Mouse (Mus musculus) hindbrain, embryonic 10.5 days (tissue): ENCODE data around the gene Mc3r. TPM values are rescaled to one million over a fixed set of nuclear protein-coding genes. Genes with fewer than 3 reads are reported as not detected.

Experiments
- DNase-seq: peaks from one replicate; pipeline ENCODE4 v3.0.0-alpha.2; 2017; ENCODE audit warnings: low spot score
- H3K27ac ChIP-seq: fragments of 300-500 bp; sonication (generic); 2 replicates; pipeline ENCODE4 v1.5.1; 2016; ENCODE audit warnings: mild to moderate bottlenecking, moderate library complexity
- H3K27me3 ChIP-seq: fragments of 300-500 bp; sonication (generic); 2 replicates; pipeline ENCODE4 v1.6.1; 2016; ENCODE audit warnings: mild to moderate bottlenecking; ENCODE audit not compliant: poor library complexity, insufficient read depth, severe bottlenecking
- H3K36me3 ChIP-seq: fragments of 300-500 bp; sonication (generic); 2 replicates; pipeline ENCODE4 v1.6.1; 2016; ENCODE audit warnings: mild to moderate bottlenecking, moderate library complexity
- H3K4me1 ChIP-seq: fragments of 300-500 bp; sonication (generic); replicated peaks from 2 replicates; pipeline ENCODE4 v1.6.1; 2016; ENCODE audit warnings: mild to moderate bottlenecking
- H3K4me3 ChIP-seq: fragments of 300-500 bp; sonication (generic); 2 replicates; pipeline ENCODE4 v1.5.1; 2016; ENCODE audit warnings: mild to moderate bottlenecking, moderate library complexity
- H3K9me3 ChIP-seq: fragments of 300-500 bp; sonication (generic); 2 replicates; pipeline ENCODE4 v1.6.1; 2016; ENCODE audit warnings: mild to moderate bottlenecking, moderate library complexity
- WGBS: fragments of 180-500 bp; shearing (Covaris S2); methylation state at CpG from one replicate; pipeline ENCODE4 v1.1.7; 2016; 5-methylcytosine and 5-hydroxymethylcytosine counted together
- polyA plus RNA-seq: library from polyadenylated mRNA; unstranded; fragments of >200 nt; fragmentation: Nextera tagmentation; extraction: Ambion mirVana; gene quantifications from 2 replicates; pipeline ENCODE4 v1.2.1, GENCODE M21; 2016

Gene Mc3r
- not detected in 2 replicates for polyA plus RNA-seq

DNA sequence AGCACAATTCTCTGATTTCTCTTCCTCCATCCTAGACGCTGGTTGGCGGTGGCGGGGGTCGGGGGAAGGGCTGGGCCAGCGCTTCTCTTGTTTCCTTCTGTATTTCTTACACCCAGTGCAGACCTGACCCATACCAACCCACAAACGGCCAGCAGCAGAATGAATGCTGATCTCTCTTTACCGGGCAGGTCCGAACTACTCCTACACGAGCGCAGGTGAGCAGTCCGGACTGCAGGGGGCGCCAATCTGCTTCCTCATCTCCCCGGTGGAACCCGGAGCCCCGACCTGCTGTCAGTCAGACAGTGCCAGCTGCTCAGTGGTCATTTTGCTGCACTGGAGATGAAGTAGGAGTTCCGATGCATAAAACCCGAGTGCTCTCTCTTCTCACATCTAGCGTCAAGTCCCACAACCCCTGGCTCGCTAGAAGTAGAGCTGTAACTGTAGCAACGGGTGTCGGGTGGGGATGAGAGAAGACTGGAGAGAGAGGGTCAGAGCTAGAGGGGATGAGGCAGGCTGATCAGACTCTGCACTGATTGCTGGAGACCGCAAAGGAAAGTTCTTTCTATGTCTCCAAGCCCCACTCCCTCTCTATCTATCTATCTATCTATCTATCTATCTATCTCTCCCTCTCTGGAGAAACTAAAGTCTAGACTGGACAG is at the start of gene Mc3r:
Gene Mc3r (plus strand): TSS at position 387 of the 659 bp plus-strand sequence.
- Histone ChIP-seq H3K4me3 (no peak within 1 kb of the TSS), H3K27ac (no peak within 1 kb of the TSS), H3K9me3 (no peaks in the 10 kb centered on the region), H3K36me3 (no peaks in the 10 kb centered on the region), H3K27me3 (peaks cover 27% of the 10 kb centered on the region), H3K4me1 (peaks cover 5% of the 10 kb centered on the region)
- DNase-seq: peak; percentile 80
- WGBS: 13% methylated on average over 22 of the region's 22 CpGs

DNA sequence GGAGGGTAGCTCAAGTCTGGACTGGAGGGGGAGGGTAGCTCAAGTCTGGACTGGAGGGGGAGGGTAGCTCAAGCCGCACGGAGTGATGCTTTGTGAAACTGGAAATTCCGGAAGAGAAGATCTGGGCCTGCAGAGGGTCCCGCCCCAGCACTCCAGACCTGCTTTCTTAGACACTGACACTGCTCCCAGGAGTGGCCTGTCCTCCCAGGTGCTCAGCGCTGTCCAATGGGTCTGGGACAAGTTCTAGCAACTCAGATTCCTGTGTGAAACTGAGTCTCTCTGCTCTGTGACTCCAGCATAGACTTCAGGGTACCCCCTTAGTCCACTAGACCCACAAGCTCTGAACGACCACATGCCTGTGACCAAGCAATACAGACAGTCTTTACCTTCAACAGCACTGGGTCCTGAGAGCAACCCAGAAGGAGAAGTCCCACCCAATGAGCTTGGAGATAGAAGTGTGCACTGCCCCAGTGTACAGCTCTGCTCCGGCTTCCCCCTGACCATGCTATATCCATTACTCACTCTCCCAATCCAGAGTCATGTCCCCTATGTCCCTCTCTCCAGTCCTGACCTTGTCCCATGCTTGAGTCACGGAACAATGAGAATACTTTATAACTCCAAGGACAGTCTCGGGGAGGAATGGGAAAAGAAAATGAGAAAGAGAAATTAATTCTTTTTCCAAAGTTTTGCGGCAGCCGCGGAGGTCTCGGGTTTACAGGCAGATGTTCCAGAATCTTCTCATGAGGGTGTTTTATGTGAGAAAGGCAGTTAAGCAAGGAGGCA is 46.1 kb upstream of the Mc3r start:
- WGBS: 87% methylated on average over 13 of the region's 13 CpGs
- H3K4me1 ChIP-seq: no peaks in the 10 kb centered on the region
- no peaks in the 10 kb centered on the region for H3K27me3 ChIP-seq
- H3K4me3 ChIP-seq: no peak overlapping the region
- no peak for DNase-seq
- no peaks in the 10 kb centered on the region for H3K36me3 ChIP-seq
- H3K27ac ChIP-seq: no peak overlapping the region
- H3K9me3 ChIP-seq: no peaks in the 10 kb centered on the region

DNA sequence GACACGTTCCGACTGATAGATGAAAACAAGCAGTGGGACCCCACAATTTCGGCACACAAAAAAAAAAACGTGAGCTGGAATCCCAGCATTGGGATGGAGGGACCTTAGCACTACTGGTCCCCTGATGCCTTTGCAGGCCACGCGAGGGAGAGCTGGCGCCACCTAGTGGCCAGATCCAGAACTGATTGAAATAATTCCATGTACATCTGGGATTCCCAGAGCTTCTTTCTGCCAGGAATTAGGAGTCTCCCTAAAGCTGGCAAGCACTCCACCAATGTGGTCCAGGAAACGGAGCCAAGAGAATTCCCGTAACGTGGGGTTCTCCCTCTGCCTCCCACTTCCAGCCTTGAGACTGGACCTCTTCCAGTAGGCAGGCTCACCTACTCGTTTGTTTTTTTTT is 41.3 kb upstream of the Mc3r start:
- Histone ChIP-seq H3K36me3 (no peaks in the 10 kb centered on the region), H3K4me3 (no peak overlapping the region), H3K4me1 (no peaks in the 10 kb centered on the region), H3K27ac (no peak overlapping the region), H3K27me3 (no peaks in the 10 kb centered on the region), H3K9me3 (no peaks in the 10 kb centered on the region)
- 18% methylated on average over 11 of the region's 11 CpGs for WGBS
- peak; percentile 82 for DNase-seq

DNA sequence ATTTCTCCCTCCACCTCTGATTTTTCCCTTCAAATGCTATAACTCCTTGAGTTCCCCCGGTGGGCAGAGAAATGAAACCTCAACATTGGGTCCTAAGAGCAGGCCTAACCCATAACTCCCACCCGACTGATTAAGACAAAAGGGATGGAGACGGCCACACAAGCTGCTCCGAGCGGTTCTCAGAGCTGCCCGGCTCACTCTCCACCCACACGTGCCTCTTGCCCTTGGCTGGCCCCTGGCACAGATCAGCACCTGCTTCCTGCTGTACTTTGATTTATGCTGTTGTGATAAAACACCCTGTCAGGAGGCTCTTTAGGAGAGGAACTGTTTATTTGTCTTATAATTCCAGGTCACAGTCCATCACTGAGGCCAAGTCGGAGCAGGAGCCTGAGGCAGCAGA is 34.8 kb upstream of the Mc3r start:
- DNase-seq: no peak
- Histone ChIP-seq H3K4me1 (no peaks in the 10 kb centered on the region), H3K36me3 (no peaks in the 10 kb centered on the region), H3K9me3 (no peaks in the 10 kb centered on the region), H3K27ac (no peak overlapping the region), H3K4me3 (no peak overlapping the region), H3K27me3 (no peaks in the 10 kb centered on the region)
- WGBS: 82% methylated on average over 8 of the region's 8 CpGs

DNA sequence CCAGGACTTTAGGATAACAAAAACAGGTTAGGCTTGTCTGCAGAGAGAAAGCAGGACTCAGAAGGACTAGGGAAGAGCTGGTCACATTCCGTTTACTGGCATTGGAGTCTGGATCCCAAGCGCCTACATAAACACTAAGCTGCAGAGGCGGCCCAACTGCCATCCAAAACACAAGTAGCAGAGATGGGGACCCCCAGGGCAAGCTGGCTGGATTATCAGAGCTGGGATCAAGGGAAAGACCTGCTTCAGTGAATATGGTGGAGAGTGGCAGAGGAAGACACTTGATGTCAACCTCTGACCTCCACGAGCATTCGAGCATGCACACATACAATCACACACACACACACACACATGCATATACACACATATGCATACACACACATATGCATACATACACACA is 34.0 kb upstream of the Mc3r start:
- no peaks in the 10 kb centered on the region for H3K4me1 ChIP-seq
- DNase-seq: no peak
- no peak overlapping the region for H3K27ac ChIP-seq
- H3K27me3 ChIP-seq: no peaks in the 10 kb centered on the region
- H3K9me3 ChIP-seq: no peaks in the 10 kb centered on the region
- H3K36me3 ChIP-seq: no peaks in the 10 kb centered on the region
- WGBS: 86% methylated on average over 5 of the region's 5 CpGs
- H3K4me3 ChIP-seq: no peak overlapping the region

DNA sequence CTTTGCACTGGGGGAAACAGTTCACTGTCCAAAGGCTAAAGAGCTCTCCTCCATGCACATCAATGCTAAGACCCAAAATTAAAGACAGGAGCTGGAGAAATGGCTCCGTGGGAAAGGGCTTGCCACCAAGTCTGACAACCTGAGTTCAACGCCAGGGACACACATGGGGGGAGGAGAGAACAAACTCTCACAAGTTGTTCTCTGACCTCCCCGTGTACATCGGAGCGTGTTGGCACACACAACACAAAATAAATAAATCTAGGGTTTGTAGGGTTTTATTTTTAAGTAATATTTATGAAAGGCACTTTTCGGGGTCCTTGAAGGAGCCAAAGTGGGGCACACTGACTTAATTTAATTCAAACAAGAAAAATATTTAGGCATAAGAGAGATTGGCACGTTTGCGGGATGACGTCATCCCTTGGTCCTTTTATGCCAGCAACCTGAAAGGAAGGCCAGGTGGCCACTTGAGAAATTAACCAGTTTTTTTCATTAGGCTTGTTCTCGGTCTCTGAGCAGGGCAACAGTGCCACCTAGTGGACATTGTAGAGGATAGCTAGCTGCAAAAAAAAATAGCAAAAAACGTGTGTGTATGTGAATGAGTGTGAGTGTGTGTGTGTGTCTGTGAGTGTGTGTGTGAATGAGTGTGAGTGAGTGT is 32.7 kb upstream of the Mc3r start:
- no peaks in the 10 kb centered on the region for H3K4me1 ChIP-seq
- H3K9me3 ChIP-seq: no peaks in the 10 kb centered on the region
- no peak overlapping the region for H3K27ac ChIP-seq
- no peaks in the 10 kb centered on the region for H3K36me3 ChIP-seq
- 43% methylated on average over 11 of the region's 11 CpGs for WGBS
- H3K27me3 ChIP-seq: no peaks in the 10 kb centered on the region
- no peak overlapping the region for H3K4me3 ChIP-seq
- DNase-seq: peak; percentile 65

DNA sequence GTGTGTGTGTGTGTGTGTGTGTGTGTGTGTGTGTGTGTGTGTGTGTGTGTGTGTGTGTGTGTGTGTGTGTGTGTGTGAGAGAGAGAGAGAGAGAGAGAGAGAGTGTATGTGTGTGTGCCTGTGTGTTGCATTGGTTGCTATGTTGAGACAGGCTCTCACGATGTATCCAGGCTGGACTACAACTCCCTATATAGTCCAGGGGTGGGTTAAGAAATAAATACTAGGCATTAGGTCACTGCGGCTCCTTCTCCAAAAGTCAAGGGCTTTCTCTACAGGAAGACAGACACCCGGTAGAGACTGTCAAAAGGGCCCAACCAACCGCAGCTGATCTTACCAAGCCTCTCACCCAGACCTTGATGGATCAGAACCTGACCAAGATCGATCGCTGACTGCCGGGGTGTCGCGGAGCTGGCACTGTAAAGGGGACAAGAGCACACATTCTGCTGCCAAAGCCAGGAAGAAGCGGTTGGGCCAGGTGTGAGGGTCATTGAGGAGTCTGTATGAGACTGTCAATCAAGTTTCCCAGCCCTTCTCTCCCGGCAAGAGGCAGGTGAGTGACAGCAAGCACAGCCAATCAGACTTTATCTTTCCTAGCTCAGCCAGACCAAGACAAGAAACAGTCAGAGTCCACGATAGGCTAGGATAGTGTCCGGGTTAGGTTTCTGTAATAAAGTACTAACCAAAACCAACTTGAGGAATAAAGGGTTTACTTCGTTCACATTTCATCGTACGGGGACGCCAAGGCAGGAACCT is 32.0 kb upstream of the Mc3r start:
- Histone ChIP-seq H3K4me1 (no peaks in the 10 kb centered on the region), H3K9me3 (no peaks in the 10 kb centered on the region), H3K4me3 (no peak overlapping the region), H3K27me3 (no peaks in the 10 kb centered on the region), H3K27ac (no peak overlapping the region), H3K36me3 (no peaks in the 10 kb centered on the region)
- DNase-seq: no peak
- 68% methylated on average over 17 of the region's 17 CpGs for WGBS

DNA sequence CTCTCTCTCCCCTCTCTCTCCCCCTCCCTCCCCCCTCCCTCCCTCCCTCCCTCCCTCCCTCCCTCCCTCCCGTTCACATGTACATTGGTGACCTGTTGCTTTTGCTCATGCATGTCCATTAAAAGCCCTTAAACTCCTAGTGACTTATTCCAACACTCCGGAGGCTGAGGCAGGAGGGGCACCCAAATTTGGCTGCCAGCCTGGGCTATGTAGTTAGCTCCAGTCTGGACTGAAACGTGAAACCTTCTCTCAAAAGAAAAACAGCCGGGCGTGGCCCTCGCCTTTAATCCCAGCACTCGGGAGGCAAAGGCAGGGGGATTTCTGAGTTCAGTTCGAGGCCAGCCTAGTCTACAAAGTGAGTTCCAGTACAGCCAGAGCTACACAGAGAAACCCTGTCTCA is 30.4 kb upstream of the Mc3r start:
- no peak for DNase-seq
- peaks cover 10% of the 10 kb centered on the region for H3K27me3 ChIP-seq
- no peaks in the 10 kb centered on the region for H3K9me3 ChIP-seq
- 65% methylated on average over 8 of the region's 8 CpGs for WGBS
- H3K4me1 ChIP-seq: peaks cover 8% of the 10 kb centered on the region; the same call in 1 of the 2 replicates
- H3K4me3 ChIP-seq: no peak overlapping the region
- H3K36me3 ChIP-seq: no peaks in the 10 kb centered on the region
- H3K27ac ChIP-seq: no peak overlapping the region

DNA sequence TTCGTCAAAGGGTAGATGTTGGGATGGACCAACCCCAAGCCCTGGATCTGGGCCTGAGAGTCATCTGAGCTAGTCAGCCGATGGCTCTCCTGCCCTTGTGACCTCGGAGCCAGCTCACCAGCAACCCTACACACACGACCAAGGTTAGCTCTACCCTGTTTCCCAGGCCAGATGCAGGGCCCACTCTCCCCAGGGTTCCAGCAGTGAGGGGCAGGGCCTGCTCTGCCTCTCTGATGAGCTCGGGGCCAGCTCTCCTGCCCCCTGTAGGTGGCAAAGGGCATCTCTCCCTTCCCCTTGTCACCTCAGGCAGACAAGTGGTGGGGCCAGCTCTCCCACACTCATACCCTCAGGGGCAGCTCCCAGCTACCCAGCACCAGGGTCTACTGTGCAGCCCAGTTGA is 29.1 kb upstream of the Mc3r start:
- DNase-seq: no peak
- Histone ChIP-seq H3K4me3 (no peak overlapping the region), H3K27ac (no peak overlapping the region), H3K4me1 (peaks cover 8% of the 10 kb centered on the region; the same call in 1 of the 2 replicates), H3K9me3 (no peaks in the 10 kb centered on the region), H3K36me3 (no peaks in the 10 kb centered on the region), H3K27me3 (peaks cover 14% of the 10 kb centered on the region)
- 59% methylated on average over 5 of the region's 5 CpGs for WGBS

DNA sequence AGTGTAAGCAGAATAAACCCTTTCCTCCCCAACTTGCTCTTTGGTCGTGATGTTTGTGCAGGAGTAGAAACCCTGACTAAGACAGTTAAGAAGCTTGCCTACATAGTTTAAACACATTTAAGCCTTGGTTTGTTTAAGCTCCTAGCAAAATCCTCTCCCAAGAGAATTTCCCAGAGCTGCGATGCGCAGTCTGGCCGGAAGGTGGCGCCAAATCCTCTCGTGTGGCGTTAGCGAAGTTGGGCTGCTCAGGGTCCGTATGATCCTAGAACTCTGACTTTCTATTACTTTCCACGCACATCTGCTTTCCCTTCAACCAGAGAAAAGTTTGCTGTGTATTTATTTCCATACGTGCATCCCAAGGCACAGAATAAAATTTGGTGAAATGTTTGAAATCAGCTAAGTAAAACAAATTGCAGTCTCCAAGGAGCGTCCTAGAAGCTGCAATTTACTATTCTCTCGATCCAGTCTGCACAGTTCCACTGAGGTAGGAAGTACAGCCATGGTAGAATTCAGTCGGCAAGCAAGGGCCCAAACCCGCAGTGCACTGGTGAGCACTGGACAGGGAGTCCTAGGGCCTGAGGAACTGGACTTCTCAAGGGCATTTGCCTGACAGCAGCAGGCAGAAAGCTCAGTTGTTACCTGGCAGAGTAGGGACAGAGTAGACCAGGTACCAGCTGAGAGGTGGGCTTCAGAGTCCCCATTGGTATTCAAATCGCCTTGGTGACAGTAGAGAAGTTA is 26.5 kb upstream of the Mc3r start:
- 8% methylated on average over 16 of the region's 16 CpGs for WGBS
- peak; percentile 76 for DNase-seq
- no peaks in the 10 kb centered on the region for H3K36me3 ChIP-seq
- no peak overlapping the region for H3K4me3 ChIP-seq
- H3K27me3 ChIP-seq: peaks cover 14% of the 10 kb centered on the region
- no peak overlapping the region for H3K27ac ChIP-seq
- H3K9me3 ChIP-seq: no peaks in the 10 kb centered on the region
- H3K4me1 ChIP-seq: peaks cover 8% of the 10 kb centered on the region; the same call in 1 of the 2 replicates

DNA sequence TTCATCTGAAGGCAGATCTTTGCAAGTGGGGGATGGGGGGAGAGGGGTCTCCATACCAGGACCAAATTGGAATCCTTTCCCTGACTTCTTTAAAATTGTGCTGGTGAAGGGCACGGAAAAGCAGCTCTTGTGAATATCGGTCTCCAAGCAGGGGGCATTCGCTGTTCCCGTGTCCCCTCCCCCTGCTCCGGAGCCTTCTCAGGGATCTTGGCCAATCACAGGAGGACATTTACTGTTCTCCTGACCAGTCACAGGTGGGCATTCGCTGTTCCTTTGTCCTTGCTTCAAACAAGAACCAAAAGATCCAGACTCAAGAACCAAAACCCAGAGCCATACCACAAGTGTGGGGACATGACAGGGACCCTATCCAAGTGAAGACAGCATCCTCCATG is 25.9 kb upstream of the Mc3r start:
- Histone ChIP-seq H3K4me1 (peaks cover 11% of the 10 kb centered on the region; the same call in 1 of the 2 replicates), H3K27ac (no peak overlapping the region), H3K36me3 (no peaks in the 10 kb centered on the region), H3K9me3 (no peaks in the 10 kb centered on the region), H3K27me3 (peaks cover 14% of the 10 kb centered on the region), H3K4me3 (no peak overlapping the region)
- 11% methylated on average over 6 of the region's 6 CpGs for WGBS
- no peak for DNase-seq

DNA sequence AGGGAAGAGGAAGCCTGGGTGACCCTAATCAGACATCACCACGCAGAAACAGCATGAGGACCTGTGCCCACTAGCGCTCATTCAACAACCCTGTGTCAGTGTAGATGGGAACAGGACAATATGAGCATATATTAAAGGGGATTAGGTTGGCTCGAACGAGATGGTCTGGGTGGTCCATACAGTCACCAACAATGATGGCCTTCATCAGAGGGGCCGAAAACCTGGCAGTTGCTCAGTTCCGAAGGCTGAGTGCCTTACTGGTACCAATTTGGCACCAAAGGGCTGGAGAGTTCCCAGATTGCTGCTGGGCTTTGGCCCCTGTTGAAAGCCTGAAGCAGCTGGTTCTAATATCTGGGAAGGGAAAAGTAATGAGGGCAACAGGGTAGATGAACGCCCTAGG is 25.4 kb upstream of the Mc3r start:
- H3K4me3 ChIP-seq: no peak overlapping the region
- H3K27me3 ChIP-seq: peaks cover 14% of the 10 kb centered on the region
- peaks cover 11% of the 10 kb centered on the region; the same call in 1 of the 2 replicates for H3K4me1 ChIP-seq
- 79% methylated on average over 7 of the region's 7 CpGs for WGBS
- DNase-seq: no peak
- H3K27ac ChIP-seq: no peak overlapping the region
- H3K9me3 ChIP-seq: no peaks in the 10 kb centered on the region
- no peaks in the 10 kb centered on the region for H3K36me3 ChIP-seq
